In the genomic region with DNA sequence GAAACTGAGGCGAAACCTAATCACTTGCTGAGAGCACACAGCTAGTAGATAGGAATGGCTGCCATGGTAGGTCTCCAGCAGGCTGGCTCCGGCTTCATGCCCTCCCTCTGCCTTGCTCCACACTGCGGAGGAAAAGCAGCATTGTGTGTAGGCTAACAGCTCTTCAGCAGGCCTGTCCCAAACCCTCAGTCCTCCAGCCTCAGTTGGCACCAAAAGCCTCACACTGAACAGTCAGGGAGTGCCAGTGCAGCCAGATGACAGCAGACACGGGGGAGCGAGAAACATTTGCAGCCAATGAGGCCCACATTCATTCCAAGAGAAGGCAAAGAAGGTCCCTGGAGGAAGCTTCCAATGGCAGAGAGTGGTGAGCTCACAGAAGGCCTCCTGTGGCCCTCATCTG, we compare ENCODE assay signal across 11 mouse cellular contexts.
DNase-seq lines count a peak whose midpoint lies in the region; ATAC-seq and TF ChIP-seq lines count a peak whose summit lies in the region.
"Had no signal": no experiment of that assay in that cellular context is flagged by ENCODE, and none has a peak within 500 bp of the region (broad histone marks: within the 10 kb centered on the region; RNA-seq: fewer than 3 reads in every experiment).

No protein-coding gene starts in this region.

- H3K36me3 ChIP-seq in forebrain, embryonic 10.5 days (replicated peaks): no peaks in the 10 kb centered on the region
- no peaks in the 10 kb centered on the region for H3K36me3 ChIP-seq in forebrain, embryonic 12.5 days (replicated peaks)
- H3K36me3 ChIP-seq in hindbrain, postnatal 0 days (ENCODE audit: insufficient read depth, low read length): no peaks in the 10 kb centered on the region
- no peaks in the 10 kb centered on the region for H3K36me3 ChIP-seq in hindbrain, embryonic 12.5 days
- H3K36me3 ChIP-seq: liver, embryonic 15.5 days had no signal

- WGBS in forebrain, embryonic 10.5 days: 89% methylated on average over 5 of the region's 5 CpGs
- 90% methylated on average over 5 of the region's 5 CpGs for WGBS in forebrain, embryonic 12.5 days
- 56% methylated on average over 5 of the region's 5 CpGs for WGBS in hindbrain, postnatal 0 days
- 89% methylated on average over 5 of the region's 5 CpGs for WGBS in hindbrain, embryonic 12.5 days

- H3K4me2 ChIP-seq in forebrain, embryonic 12.5 days: no peak overlapping the region
- H3K4me2 ChIP-seq in hindbrain, postnatal 0 days (ENCODE audit: low read depth, low read length): no peak overlapping the region
- H3K4me2 ChIP-seq in hindbrain, embryonic 12.5 days (replicated peaks): no peak overlapping the region
- H3K4me2 ChIP-seq: liver, embryonic 15.5 days had no signal

- no peak for TF ChIP-seq CTCF in hindbrain, postnatal 0 days (IDR thresholded peaks at IDR 0.05; ENCODE audit: low read depth)

- H3K4me1 ChIP-seq in forebrain, embryonic 10.5 days: peaks cover 77% of the 10 kb centered on the region
- peaks cover 28% of the 10 kb centered on the region for H3K4me1 ChIP-seq in forebrain, embryonic 12.5 days
- peaks cover 17% of the 10 kb centered on the region for H3K4me1 ChIP-seq in hindbrain, postnatal 0 days (ENCODE audit: insufficient read depth, low read length)
- peaks cover 41% of the 10 kb centered on the region for H3K4me1 ChIP-seq in hindbrain, embryonic 12.5 days

- no peaks in the 10 kb centered on the region for H3K9me3 ChIP-seq in forebrain, embryonic 10.5 days
- H3K9me3 ChIP-seq in forebrain, embryonic 12.5 days: no peaks in the 10 kb centered on the region
- no peaks in the 10 kb centered on the region for H3K9me3 ChIP-seq in hindbrain, postnatal 0 days (ENCODE audit: low read length)
- no peaks in the 10 kb centered on the region for H3K9me3 ChIP-seq in hindbrain, embryonic 12.5 days (replicated peaks)
- H3K9me3 ChIP-seq: liver, embryonic 15.5 days had no signal

- ATAC-seq in forebrain, embryonic 12.5 days (ENCODE audit: low FRiP score): no peak
- no peak for ATAC-seq in hindbrain, postnatal 0 days
- no peak for ATAC-seq in hindbrain, embryonic 12.5 days (ENCODE audit: low FRiP score)
- ATAC-seq: intestine, embryonic 16.5 days had no signal

- 0 out of 2 replicates have a peak overlapping the region, but pooled peaks have one; percentile 26 for H3K27ac ChIP-seq in forebrain, embryonic 10.5 days
- H3K27ac ChIP-seq in forebrain, embryonic 12.5 days: no peak overlapping the region
- 0 out of 2 replicates have a peak overlapping the region, but pooled peaks have one; percentile 15 for H3K27ac ChIP-seq in hindbrain, postnatal 0 days
- H3K27ac ChIP-seq in hindbrain, embryonic 12.5 days: no peak overlapping the region
- H3K27ac ChIP-seq: liver, embryonic 15.5 days had no signal

- no peak for DNase-seq in forebrain, embryonic 10.5 days (ENCODE audit: extremely low spot score, low spot score)
- no peak for DNase-seq in hindbrain, postnatal 0 days (ENCODE audit: low spot score)
- peak; percentile 12 for DNase-seq in right cerebral cortex, postnatal 4 days
- DNase-seq in right cerebral cortex, adult 2 months (ENCODE audit: low spot score in 2 of 2): no peak
- DNase-seq in T-cell, adult 2 months (ENCODE audit: low spot score): no peak
- no peak for DNase-seq in thymus, postnatal 10 days (ENCODE audit: low spot score in 2 of 2)
- DNase-seq: B cell, adult 2 months had no signal

- H3K4me3 ChIP-seq in forebrain, embryonic 10.5 days: no peak overlapping the region
- no peak overlapping the region for H3K4me3 ChIP-seq in forebrain, embryonic 12.5 days (replicated peaks)
- no peak overlapping the region for H3K4me3 ChIP-seq in hindbrain, postnatal 0 days (ENCODE audit: low read length)
- H3K4me3 ChIP-seq in hindbrain, embryonic 12.5 days: no peak overlapping the region
- H3K4me3 ChIP-seq: liver, embryonic 15.5 days had no signal

- no peak overlapping the region for H3K9ac ChIP-seq in forebrain, embryonic 12.5 days
- no peak overlapping the region for H3K9ac ChIP-seq in hindbrain, postnatal 0 days (replicated peaks; ENCODE audit: low read length)
- H3K9ac ChIP-seq in hindbrain, embryonic 12.5 days: no peak overlapping the region
- H3K9ac ChIP-seq: liver, embryonic 15.5 days had no signal

- peaks cover 37% of the 10 kb centered on the region for H3K27me3 ChIP-seq in forebrain, embryonic 10.5 days (ENCODE audit: poor library complexity, severe bottlenecking)
- H3K27me3 ChIP-seq in forebrain, embryonic 12.5 days: peaks cover 25% of the 10 kb centered on the region
- peaks cover 6% of the 10 kb centered on the region; the same call in 1 of the 2 replicates for H3K27me3 ChIP-seq in hindbrain, postnatal 0 days (ENCODE audit: insufficient read depth, low read length)
- H3K27me3 ChIP-seq in hindbrain, embryonic 12.5 days: peaks cover 23% of the 10 kb centered on the region

Comparison
In these comparisons a context has a peak if more than half of its experiments do, and no peak if none do; other contexts are left out.
1. H3K27ac ChIP-seq: peak in forebrain, embryonic 10.5 days (single experiment) and hindbrain, postnatal 0 days (single experiment); none in forebrain, embryonic 12.5 days (single experiment) and hindbrain, embryonic 12.5 days (single experiment).